Mouse (Mus musculus) heart, embryonic 15.5 days (tissue): ENCODE measurements around the gene Reg4. TPM values are rescaled to one million over a fixed set of nuclear protein-coding genes. Genes with fewer than 3 reads are reported as not detected.

Experiments used
- ATAC-seq: fragments of 200-750 bp; cut with Nextera tagmentation; replicated peaks from 2 replicates; pipeline ENCODE4 v1.8.0; 2017; ENCODE audit warnings: low read depth, moderate TSS enrichment; ENCODE audit not compliant: insufficient number of reproducible peaks, insufficient read depth, low FRiP score
- H3K27ac ChIP-seq: fragments of 300-500 bp; sonication (generic); 2 replicates; pipeline ENCODE4 v1.5.1; 2015; ENCODE audit warnings: mild to moderate bottlenecking, inconsistent platforms
- H3K27me3 ChIP-seq: fragments of 300-500 bp; sonication (generic); 2 replicates; pipeline ENCODE4 v1.6.1; 2015; ENCODE audit warnings: inconsistent platforms
- H3K36me3 ChIP-seq: fragments of 300-500 bp; sonication (generic); 2 replicates; pipeline ENCODE4 v1.6.1; 2015; ENCODE audit warnings: mild to moderate bottlenecking, inconsistent platforms
- H3K4me1 ChIP-seq: fragments of 300-500 bp; sonication (generic); replicated peaks from 2 replicates; pipeline ENCODE4 v1.6.1; 2015; ENCODE audit warnings: inconsistent platforms
- H3K4me2 ChIP-seq: fragments of 300-500 bp; sonication (generic); 2 replicates; pipeline ENCODE4 v1.6.1; 2015; ENCODE audit warnings: inconsistent platforms, mild to moderate bottlenecking, moderate library complexity
- H3K4me3 ChIP-seq: fragments of 300-500 bp; sonication (generic); 2 replicates; pipeline ENCODE4 v1.5.1; 2015; ENCODE audit warnings: mild to moderate bottlenecking, inconsistent platforms
- H3K9ac ChIP-seq: fragments of 300-500 bp; sonication (generic); 2 replicates; pipeline ENCODE4 v1.6.1; 2015; ENCODE audit warnings: mild to moderate bottlenecking, inconsistent platforms
- H3K9me3 ChIP-seq: fragments of 300-500 bp; sonication (generic); replicated peaks from 2 replicates; pipeline ENCODE4 v1.6.1; 2016; ENCODE audit warnings: inconsistent platforms
- WGBS: fragments of 180-500 bp; shearing (Covaris S2); methylation state at CpG from one replicate; pipeline ENCODE4 v1.1.7; 2015; ENCODE audit warnings: mixed read lengths; 5-methylcytosine and 5-hydroxymethylcytosine counted together
- polyA plus RNA-seq: library from polyadenylated mRNA; unstranded; fragments of >200 nt; fragmentation: Nextera tagmentation; extraction: Ambion mirVana; gene quantifications from 2 replicates; pipeline ENCODE4 v1.2.1, GENCODE M21; 2015

The Reg4 gene
- polyA plus RNA-seq, 1 experiment from 2014 or later: not detected

DNA sequence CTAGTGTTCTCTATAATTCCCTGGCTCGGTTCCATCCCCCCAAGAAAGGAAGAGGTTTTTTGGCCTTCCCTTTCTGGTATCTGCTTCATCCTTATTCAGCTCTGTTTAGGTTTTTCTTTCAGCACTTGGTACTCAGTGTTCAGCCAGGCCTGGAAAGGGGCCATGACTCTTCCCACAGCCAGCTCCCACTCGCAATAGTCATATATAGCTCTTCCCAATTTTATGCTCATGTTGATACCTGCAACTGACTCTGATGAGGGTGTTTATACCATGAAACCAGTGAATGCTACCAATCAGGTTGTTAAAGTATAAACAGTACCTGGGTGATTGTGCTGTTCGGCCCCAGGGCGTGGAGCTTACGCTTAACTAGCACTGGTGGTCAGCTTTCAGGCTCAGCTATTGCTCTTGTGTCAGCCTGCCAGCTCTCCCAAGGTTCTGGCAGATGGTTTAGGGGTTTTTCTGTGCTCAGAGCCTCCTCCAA lies 37.4 kb downstream of the Reg4 start:
- Histone ChIP-seq H3K27me3 (no peaks in the 10 kb centered on the region), H3K4me1 (no peaks in the 10 kb centered on the region), H3K9ac (no peak overlapping the region), H3K27ac (no peak overlapping the region), H3K4me3 (no peak overlapping the region), H3K36me3 (no peaks in the 10 kb centered on the region), H3K9me3 (no peaks in the 10 kb centered on the region), H3K4me2 (no peak overlapping the region)
- no peak for ATAC-seq
- WGBS: 80% methylated on average over 5 of the region's 5 CpGs

DNA sequence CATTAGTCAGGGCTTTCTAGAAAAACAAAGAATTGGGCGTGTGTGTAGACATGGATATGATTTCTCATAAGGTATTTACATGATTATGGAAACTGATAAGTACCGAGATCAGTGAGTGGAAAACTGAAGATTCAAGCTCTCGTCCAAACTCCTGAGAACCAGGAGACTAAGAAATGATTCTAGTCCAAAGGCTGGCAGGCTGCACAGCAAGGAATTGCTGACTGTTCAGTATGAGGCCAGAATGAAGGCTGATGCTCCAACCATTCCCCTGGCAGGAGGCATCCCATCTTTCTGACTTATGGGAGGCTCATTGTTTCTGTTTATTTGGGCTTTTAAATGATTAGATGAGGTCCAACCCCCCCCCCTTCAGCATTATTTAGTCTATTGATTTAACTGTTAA lies 38.6 kb downstream of the Reg4 start:
- Histone ChIP-seq H3K4me2 (no peak overlapping the region), H3K36me3 (no peaks in the 10 kb centered on the region), H3K9me3 (no peaks in the 10 kb centered on the region), H3K27me3 (no peaks in the 10 kb centered on the region), H3K4me3 (no peak overlapping the region), H3K9ac (no peak overlapping the region), H3K4me1 (no peaks in the 10 kb centered on the region; the same call in 1 of the 2 replicates), H3K27ac (no peak overlapping the region)
- ATAC-seq: no peak
- 70% methylated on average over 3 of the region's 3 CpGs for WGBS

DNA sequence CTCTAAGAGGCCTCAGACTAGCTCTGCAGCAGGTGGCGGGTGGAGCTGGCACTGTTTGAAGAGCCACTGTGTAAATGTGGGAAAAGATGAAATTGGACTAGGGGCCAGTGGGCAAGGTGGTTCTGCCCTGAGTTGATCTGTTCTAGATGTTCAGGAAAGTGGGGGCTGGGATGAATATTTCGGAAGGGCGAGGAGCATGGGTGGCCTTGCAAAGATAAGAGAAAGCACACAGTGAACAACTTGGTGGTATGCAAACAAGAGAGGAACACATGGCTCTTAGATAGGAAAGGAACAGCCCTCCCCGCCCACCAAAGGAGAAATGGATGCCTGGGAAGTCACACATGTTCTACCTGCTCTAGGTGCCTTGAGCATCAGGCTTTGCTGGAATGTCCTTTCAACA lies 39.5 kb downstream of the Reg4 start:
- no peaks in the 10 kb centered on the region for H3K36me3 ChIP-seq
- no peak for ATAC-seq
- no peak overlapping the region for H3K4me3 ChIP-seq
- 80% methylated on average over 4 of the region's 4 CpGs for WGBS
- no peaks in the 10 kb centered on the region for H3K9me3 ChIP-seq
- H3K4me1 ChIP-seq: no peaks in the 10 kb centered on the region; the same call in 1 of the 2 replicates
- H3K27me3 ChIP-seq: no peaks in the 10 kb centered on the region
- H3K9ac ChIP-seq: no peak overlapping the region
- H3K27ac ChIP-seq: no peak overlapping the region
- no peak overlapping the region for H3K4me2 ChIP-seq

DNA sequence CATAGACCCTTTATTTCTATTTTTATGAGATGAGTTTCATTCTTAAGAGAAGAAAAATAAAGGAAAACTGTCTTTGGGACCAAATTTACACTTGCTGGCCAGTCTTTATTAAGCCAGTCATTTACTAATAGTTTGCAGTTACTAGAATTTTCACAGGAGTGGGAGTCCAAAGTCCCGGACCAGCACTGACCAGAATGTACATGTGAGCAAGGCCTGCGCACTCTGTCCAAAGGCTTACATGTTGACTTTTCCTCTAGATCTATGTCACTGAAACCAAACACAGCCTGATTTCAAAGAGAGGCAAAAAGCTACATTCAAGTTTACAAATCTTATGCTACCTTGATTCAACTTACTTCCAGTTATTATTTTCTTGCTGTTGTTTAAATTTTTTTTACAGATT lies 40.2 kb downstream of the Reg4 start:
- Histone ChIP-seq H3K27me3 (no peaks in the 10 kb centered on the region), H3K4me1 (peaks cover 7% of the 10 kb centered on the region), H3K4me2 (no peak overlapping the region), H3K9ac (no peak overlapping the region), H3K27ac (no peak overlapping the region), H3K36me3 (no peaks in the 10 kb centered on the region), H3K4me3 (no peak overlapping the region), H3K9me3 (no peaks in the 10 kb centered on the region)
- WGBS: 97% methylated on average over 2 of the region's 2 CpGs
- ATAC-seq: no peak

GRCm38 (mm10) chr3:98267249-98267651 lies 45.3 kb downstream of the Reg4 start:
- Histone ChIP-seq H3K4me2 (peak overlapping the region; percentile 8; the same call in 1 of the 2 replicates), H3K4me3 (no peak overlapping the region), H3K27ac (peak overlapping the region; percentile 50; the same call in 1 of the 2 replicates), H3K27me3 (no peaks in the 10 kb centered on the region), H3K36me3 (no peaks in the 10 kb centered on the region), H3K9me3 (no peaks in the 10 kb centered on the region), H3K4me1 (peaks cover 14% of the 10 kb centered on the region), H3K9ac (no peak overlapping the region)
- ATAC-seq: peak; percentile 67; the same call in 1 of the 2 replicates
- 11% methylated on average over 6 of the region's 6 CpGs for WGBS

DNA sequence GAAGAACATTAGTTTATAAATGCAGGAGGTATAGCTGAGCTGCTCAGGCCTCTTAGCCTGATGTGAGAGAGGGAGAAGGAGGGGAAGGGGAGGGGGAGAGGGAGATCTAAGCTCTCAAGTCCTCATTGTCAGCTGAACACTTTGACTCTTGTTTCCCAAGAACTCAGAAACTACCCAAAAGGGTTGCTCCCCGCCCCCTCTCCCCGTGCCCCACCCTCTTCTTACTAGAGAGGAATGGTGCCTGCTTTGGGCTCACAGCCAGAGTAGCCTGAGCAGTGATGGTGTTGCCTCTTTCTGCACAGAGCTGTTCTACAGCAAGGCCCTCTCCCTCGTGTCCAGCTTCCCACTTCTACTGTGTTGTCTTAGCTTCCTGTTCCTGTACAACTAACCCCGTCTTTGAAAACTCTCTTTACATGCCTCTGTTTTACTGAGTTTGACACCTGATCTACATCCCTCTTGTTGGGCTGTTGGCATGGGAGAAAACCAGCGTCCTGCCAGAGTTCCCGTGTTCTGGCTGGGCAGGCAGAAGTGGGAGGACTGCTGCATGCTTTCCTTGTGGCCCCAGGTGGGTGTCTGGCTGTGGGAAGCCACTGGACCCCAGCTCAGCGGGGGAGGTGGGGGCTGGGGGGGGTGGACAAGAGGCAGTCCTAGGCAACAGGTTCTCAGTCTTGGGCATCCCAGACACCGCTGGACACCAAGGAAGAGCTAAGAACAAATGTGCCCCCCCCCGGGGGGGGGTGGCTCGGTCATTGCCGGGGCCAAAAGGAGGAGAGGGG lies 51.9 kb downstream of the Reg4 start:
- ATAC-seq: no peak
- Histone ChIP-seq H3K4me1 (peaks cover 4% of the 10 kb centered on the region; the same call in 1 of the 2 replicates), H3K4me3 (no peak overlapping the region), H3K9me3 (no peaks in the 10 kb centered on the region), H3K9ac (no peak overlapping the region), H3K4me2 (no peak overlapping the region), H3K27ac (no peak overlapping the region), H3K27me3 (no peaks in the 10 kb centered on the region), H3K36me3 (no peaks in the 10 kb centered on the region)
- WGBS: 60% methylated on average over 11 of the region's 11 CpGs

DNA sequence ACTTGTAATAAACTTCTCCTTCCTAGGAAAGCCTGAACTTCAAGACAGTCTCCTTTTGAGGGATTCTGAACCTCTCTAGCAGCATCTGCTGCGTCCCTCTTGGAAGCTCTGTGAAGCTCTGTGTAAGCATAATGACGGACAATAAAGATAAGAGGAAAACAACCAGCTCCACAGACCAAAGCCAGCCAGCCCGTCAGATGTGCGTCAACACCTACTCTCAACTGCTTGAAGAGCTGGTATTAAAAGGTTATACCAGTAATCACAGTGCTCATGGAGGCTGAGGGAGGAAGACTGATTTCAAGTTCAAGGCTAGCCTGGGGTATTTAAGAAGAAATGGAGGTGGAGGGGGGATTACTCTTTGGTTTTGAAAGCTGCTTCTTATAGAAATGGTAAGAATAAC lies 57.7 kb downstream of the Reg4 start:
- 0 out of 2 replicates have a peak overlapping the region, but pooled peaks have one; percentile 27 for H3K27ac ChIP-seq

DNA sequence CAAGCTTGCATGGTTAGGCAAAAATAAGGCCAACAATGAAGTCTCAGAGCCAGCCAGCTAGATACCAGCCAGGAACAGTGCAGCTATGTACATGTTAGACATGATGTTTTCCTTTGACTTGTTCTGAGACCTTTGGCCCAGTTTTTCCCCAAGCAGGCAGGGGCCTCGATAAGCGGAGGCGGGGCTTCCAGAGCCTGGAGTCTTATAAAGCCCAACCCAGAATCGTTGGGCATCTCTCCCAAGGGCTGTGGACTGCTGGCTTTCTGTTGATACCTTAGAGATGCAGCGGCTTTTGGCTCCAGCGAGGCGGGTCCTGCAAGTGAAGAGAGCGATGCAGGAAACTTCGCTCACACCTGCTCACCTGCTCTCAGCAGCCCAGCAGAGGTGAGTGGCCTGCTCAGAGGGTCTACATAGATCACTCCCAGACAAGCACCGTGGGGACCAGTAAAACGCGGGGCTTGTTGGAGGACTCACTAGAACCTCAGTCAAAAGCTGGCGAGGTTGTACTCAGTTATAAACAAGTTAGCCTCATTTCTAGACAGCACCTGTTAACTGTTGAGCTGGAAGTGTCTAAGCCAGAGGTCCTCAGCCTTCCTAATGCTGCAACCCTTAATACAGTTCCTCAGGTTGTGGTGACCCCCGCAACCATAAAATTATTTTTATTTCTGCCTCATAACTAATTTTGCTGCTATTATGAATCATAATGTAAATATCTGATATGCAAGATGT lies 58.4 kb downstream of the Reg4 start, which contains the start of gene Hmgcs2:
Gene Hmgcs2, plus strand, starts transcription at position 232 of the 729 bp plus-strand sequence.
- H3K9me3 ChIP-seq: no peaks in the 10 kb centered on the region
- peak within 1 kb of the TSS; percentile 27; the same call in 1 of the 2 replicates for H3K27ac ChIP-seq
- peak; percentile 67 for ATAC-seq
- H3K27me3 ChIP-seq: no peaks in the 10 kb centered on the region
- H3K36me3 ChIP-seq: no peaks in the 10 kb centered on the region
- H3K4me1 ChIP-seq: peaks cover 20% of the 10 kb centered on the region
- H3K9ac ChIP-seq: no peak within 1 kb of the TSS
- WGBS: 44% methylated on average over 14 of the region's 14 CpGs
- H3K4me2 ChIP-seq: peak within 1 kb of the TSS; percentile 44
- H3K4me3 ChIP-seq: peak within 1 kb of the TSS; percentile 26

More for the DNA sequence above, 57.7 kb downstream of the Reg4 start:
- H3K4me2 ChIP-seq: no peak overlapping the region
- H3K27me3 ChIP-seq: no peaks in the 10 kb centered on the region
- H3K4me1 ChIP-seq: peaks cover 20% of the 10 kb centered on the region
- H3K36me3 ChIP-seq: no peaks in the 10 kb centered on the region
- 15% methylated on average over 4 of the region's 4 CpGs for WGBS
- ATAC-seq: no peak
- H3K4me3 ChIP-seq: no peak overlapping the region
- no peak overlapping the region for H3K9ac ChIP-seq
- H3K9me3 ChIP-seq: no peaks in the 10 kb centered on the region

- 32% methylated on average over 12 of the region's 12 CpGs for whole genome bisulfite sequencing
- 0 out of 2 replicates have a peak, but pooled peaks have one; percentile 51 for ATAC-seq
- peak overlapping the region; percentile 26 for H3K4me3 ChIP-seq
- H3K4me2 ChIP-seq: peak overlapping the region; percentile 44
- peaks cover 20% of the 10 kb centered on the region for H3K4me1 ChIP-seq
- no peaks in the 10 kb centered on the region for H3K36me3 ChIP-seq
- H3K9me3 ChIP-seq: no peaks in the 10 kb centered on the region
- 0 out of 2 replicates have a peak overlapping the region, but pooled peaks have one; percentile 27 for H3K27ac ChIP-seq
- H3K27me3 ChIP-seq: no peaks in the 10 kb centered on the region
- H3K9ac ChIP-seq: no peak overlapping the region
Observed at GRCm38 (mm10) chr3:98280933-98281678, 59.1 kb downstream of the Reg4 start.

GRCm38 (mm10) chr3:98282422-98282821 lies 60.5 kb downstream of the Reg4 start:
- Histone ChIP-seq H3K27ac (no peak overlapping the region), H3K4me1 (peaks cover 20% of the 10 kb centered on the region), H3K4me3 (no peak overlapping the region), H3K9ac (no peak overlapping the region), H3K36me3 (no peaks in the 10 kb centered on the region), H3K27me3 (no peaks in the 10 kb centered on the region), H3K4me2 (no peak overlapping the region), H3K9me3 (no peaks in the 10 kb centered on the region)
- 85% methylated on average over 8 of the region's 8 CpGs for WGBS
- no peak for ATAC-seq

- Histone ChIP-seq H3K9ac (no peak overlapping the region), H3K4me3 (no peak overlapping the region), H3K4me1 (peaks cover 20% of the 10 kb centered on the region), H3K27me3 (no peaks in the 10 kb centered on the region), H3K9me3 (no peaks in the 10 kb centered on the region), H3K4me2 (no peak overlapping the region), H3K36me3 (no peaks in the 10 kb centered on the region), H3K27ac (no peak overlapping the region)
- WGBS: 77% methylated on average over 5 of the region's 5 CpGs
- no peak for ATAC-seq
Observed at GRCm38 (mm10) chr3:98283205-98283604, 61.2 kb downstream of the Reg4 start.
